Mouse (Mus musculus) erythroblast, embryonic 14.5 days (primary cell): Measurements from ENCODE around the gene Erp29. TPM values are rescaled to one million over a fixed set of nuclear protein-coding genes. Genes with fewer than 3 reads are reported as not detected.
A peak's percentile ranks its signal among the peaks of the same experiment; 100 is the strongest.

Experiments used
- H3K27me3 ChIP-seq: 2 replicates; pipeline ENCODE4 v1.6.1; 2012; ENCODE audit warnings: inconsistent platforms; ENCODE audit not compliant: control insufficient read depth
- H3K36me3 ChIP-seq: 2 replicates; pipeline ENCODE4 v1.6.1; 2012; ENCODE audit warnings: mild to moderate bottlenecking, inconsistent platforms; ENCODE audit not compliant: control insufficient read depth
- H3K4me1 ChIP-seq: 2 replicates; pipeline ENCODE4 v1.6.1; 2012; ENCODE audit warnings: inconsistent platforms; ENCODE audit not compliant: control insufficient read depth
- H3K4me3 ChIP-seq: replicated peaks from 2 replicates; pipeline ENCODE3; 2012; ENCODE audit warnings: moderate library complexity, mild to moderate bottlenecking, inconsistent platforms
- H3K9me3 ChIP-seq: 2 replicates; pipeline ENCODE4 v1.6.1; 2012; ENCODE audit warnings: low read length, inconsistent platforms, mixed read lengths; ENCODE audit not compliant: control insufficient read depth
- GATA1 ChIP-seq: IDR thresholded peaks from 2 replicates; pipeline ENCODE4 v1.6.1; 2012; ENCODE audit warnings: low read length, inconsistent platforms, mixed read lengths
- TAL1 ChIP-seq: IDR thresholded peaks from 3 replicates; pipeline ENCODE4 v1.6.1; 2012; ENCODE audit warnings: low read length, inconsistent platforms, mixed read lengths
- polyA plus RNA-seq: library from polyadenylated mRNA; stranded (reverse); fragments of >175 nt; gene quantifications from 2 replicates; pipeline ENCODE4 v1.2.3, GENCODE M21; 2012

Gene Erp29
- polyA plus RNA-seq, 1 experiment = 15.8 TPM

GRCm38 (mm10) chr5:121397187-121398145 lies 54.8 kb downstream of the Erp29 start, which contains the start of gene Naa25:
TSS of gene Naa25 (plus strand) at chr5:121397936.
- Histone ChIP-seq H3K4me1 (peaks cover 55% of the 10 kb centered on the region), H3K27me3 (no peaks in the 10 kb centered on the region), H3K4me3 (peak within 1 kb of the TSS; percentile 84), H3K9me3 (no peaks in the 10 kb centered on the region), H3K36me3 (peaks cover 25% of the 10 kb centered on the region)
- TF ChIP-seq TAL1 (no peak), GATA1 (no peak)

GRCm38 (mm10) chr5:121395621-121396020 lies 56.7 kb downstream of the Erp29 start:
- no peak for TF ChIP-seq TAL1
- no peak for TF ChIP-seq GATA1
- Histone ChIP-seq H3K4me1 (peaks cover 41% of the 10 kb centered on the region), H3K4me3 (no peak overlapping the region), H3K27me3 (no peaks in the 10 kb centered on the region), H3K9me3 (no peaks in the 10 kb centered on the region), H3K36me3 (peaks cover 8% of the 10 kb centered on the region)

- Histone ChIP-seq H3K4me3 (no peak overlapping the region), H3K27me3 (no peaks in the 10 kb centered on the region), H3K36me3 (no peaks in the 10 kb centered on the region), H3K4me1 (peaks cover 26% of the 10 kb centered on the region), H3K9me3 (no peaks in the 10 kb centered on the region)
- TF ChIP-seq GATA1 (no peak), TAL1 (no peak)
Measured at GRCm38 (mm10) chr5:121393402-121393801, 58.9 kb downstream of the Erp29 start.

- Histone ChIP-seq H3K27me3 (no peaks in the 10 kb centered on the region), H3K9me3 (no peaks in the 10 kb centered on the region), H3K36me3 (no peaks in the 10 kb centered on the region), H3K4me1 (peaks cover 24% of the 10 kb centered on the region), H3K4me3 (no peak overlapping the region)
- TF ChIP-seq GATA1 (no peak), TAL1 (no peak; the same call in 2 of the 3 replicates)
Measured at GRCm38 (mm10) chr5:121392667-121393380, 59.5 kb downstream of the Erp29 start.

- Histone ChIP-seq H3K27me3 (peaks cover 3% of the 10 kb centered on the region), H3K4me3 (no peak overlapping the region), H3K4me1 (peaks cover 30% of the 10 kb centered on the region), H3K36me3 (no peaks in the 10 kb centered on the region), H3K9me3 (no peaks in the 10 kb centered on the region)
- TF ChIP-seq TAL1 (no peak), GATA1 (no peak)
Measured at GRCm38 (mm10) chr5:121389691-121390090, 62.6 kb downstream of the Erp29 start.

GRCm38 (mm10) chr5:121389106-121389505 lies 63.2 kb downstream of the Erp29 start:
- Histone ChIP-seq H3K4me1 (peaks cover 35% of the 10 kb centered on the region), H3K36me3 (no peaks in the 10 kb centered on the region), H3K9me3 (no peaks in the 10 kb centered on the region), H3K27me3 (peaks cover 3% of the 10 kb centered on the region), H3K4me3 (no peak overlapping the region)
- TF ChIP-seq TAL1 (no peak), GATA1 (no peak)

- TF ChIP-seq TAL1 = no peak
- TF ChIP-seq GATA1 = no peak
- Histone ChIP-seq H3K9me3 (no peaks in the 10 kb centered on the region), H3K4me3 (no peak overlapping the region), H3K36me3 (peaks cover 11% of the 10 kb centered on the region), H3K27me3 (peaks cover 3% of the 10 kb centered on the region), H3K4me1 (peaks cover 45% of the 10 kb centered on the region)
Measured at GRCm38 (mm10) chr5:121387126-121387525, 65.2 kb downstream of the Erp29 start.

- TF ChIP-seq TAL1 (no peak), GATA1 (no peak)
Measured at GRCm38 (mm10) chr5:121386120-121386909, 66.0 kb downstream of the Erp29 start.

More at GRCm38 (mm10) chr5:121386120-121386909, 66.0 kb downstream of the Erp29 start:
- Histone ChIP-seq H3K9me3 (peaks cover 1% of the 10 kb centered on the region), H3K27me3 (peaks cover 3% of the 10 kb centered on the region), H3K4me3 (peak overlapping the region; percentile 74), H3K4me1 (peaks cover 45% of the 10 kb centered on the region), H3K36me3 (peaks cover 17% of the 10 kb centered on the region)
